Mouse (Mus musculus): ENCODE measurements at regions not wholly inside any gene's neighbourhood (a gene's known extent, or its start where the extent isn't known, plus 50 kb on each side); places are given as distances from the start of the nearest gene placed in this dataset.
A peak's percentile ranks its signal among the peaks of the same experiment; 100 is the strongest.

DNA sequence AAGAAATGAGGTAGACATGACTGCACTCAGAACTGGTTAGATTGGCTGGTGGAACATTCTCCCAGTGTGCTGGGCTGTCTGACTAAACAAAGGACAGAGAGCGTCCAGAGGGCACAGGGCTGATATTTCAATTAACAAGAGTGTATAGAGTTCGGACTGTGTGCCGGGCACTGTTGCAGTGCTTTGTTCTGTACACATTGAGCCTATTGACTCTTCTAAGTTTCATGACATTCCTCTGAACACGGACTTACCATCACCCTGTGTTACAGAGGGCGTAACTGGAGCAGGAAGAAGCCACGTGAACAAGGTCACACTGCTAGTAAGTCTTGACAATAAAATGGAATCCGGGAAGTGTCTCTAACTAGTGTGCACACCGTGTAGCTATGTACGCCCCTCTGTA is 92.1 kb upstream of the Barx2 start:
- DNase-seq (ENCODE audit: low read depth, low spot score) = no peak

DNA sequence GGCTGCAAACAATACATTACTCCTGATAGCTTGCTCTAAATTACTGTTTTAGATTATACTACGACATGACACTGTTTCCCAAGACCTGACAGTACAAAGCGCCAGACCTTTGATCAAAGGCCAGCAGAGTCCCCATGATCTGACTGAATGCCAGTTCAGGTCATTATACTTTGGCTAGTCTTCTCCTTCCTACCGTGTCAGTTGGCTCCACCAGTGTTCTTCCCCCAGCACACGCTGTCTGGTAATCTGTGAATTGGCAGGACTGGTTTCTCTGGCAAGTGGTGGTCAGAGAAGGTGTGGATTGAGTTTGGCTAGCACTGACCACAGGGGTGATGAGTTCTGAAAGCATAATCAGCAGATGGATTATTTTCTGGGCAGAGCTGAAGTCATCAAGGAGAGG is 93.1 kb upstream of the Barx2 start:
- no peak for DNase-seq (ENCODE audit: low read depth, low spot score)

DNA sequence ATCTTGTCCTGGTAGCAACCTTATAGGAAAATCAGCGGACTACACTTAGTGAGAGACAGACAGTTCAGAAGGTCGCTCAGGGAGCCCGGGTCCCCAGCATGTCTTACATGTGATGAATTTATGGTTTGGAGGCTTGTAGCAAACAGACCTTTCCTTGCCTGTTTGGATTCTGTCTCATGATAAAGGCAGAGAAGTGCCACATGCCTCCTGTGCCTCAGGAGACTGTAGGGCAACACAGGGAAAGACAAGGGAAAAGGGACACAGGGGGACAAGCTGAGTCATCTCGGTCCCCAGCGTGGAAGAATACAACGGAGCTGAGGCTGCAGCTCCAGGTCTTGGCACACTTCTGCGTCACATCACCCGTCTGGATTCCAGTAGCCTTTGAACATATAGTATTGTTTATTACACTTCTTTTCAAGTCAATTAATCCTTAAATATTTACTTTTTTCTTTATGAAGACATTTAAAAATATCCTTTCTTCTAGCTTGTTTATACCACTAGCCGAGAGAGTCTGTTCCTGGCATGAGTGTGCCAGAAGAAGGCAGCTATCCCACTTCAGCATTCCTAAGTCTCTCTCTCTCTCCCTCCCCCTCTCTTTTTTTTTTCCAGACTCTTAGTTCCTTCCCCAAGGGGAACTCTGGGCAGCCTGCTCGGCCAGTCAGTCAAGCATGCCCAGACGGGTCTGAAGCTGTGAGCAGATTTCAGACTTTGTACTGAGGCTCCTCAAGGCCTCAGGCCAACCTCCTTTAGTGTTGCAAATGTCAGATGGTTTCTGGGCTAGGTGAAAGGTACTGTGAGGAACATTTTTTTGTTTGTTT is 97.9 kb upstream of the Barx2 start:
- DNase-seq (ENCODE audit: low read depth, low spot score) = no peak

DNA sequence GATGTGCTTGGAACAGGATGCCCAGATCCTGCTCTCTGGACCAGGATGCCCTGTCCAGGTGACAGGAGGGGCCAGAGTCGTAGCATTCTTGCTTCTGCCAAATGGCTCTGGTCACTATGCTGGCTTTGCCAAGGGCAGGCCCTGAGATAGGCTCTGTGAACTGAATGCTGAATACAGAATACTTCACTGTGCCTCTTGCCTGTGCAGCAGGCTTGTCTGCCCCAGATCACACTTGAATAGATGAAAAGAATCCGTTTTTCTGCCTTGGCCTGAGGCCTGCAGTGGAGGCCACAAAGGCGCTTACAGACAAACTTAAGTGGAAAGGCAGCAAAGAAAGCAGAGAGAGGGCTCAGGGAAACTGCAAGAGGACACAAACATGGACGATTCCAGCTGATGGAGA is 99.7 kb upstream of the Arhgap32 start:
- peak; percentile 55 for DNase-seq (ENCODE audit: low read depth, low spot score)

DNA sequence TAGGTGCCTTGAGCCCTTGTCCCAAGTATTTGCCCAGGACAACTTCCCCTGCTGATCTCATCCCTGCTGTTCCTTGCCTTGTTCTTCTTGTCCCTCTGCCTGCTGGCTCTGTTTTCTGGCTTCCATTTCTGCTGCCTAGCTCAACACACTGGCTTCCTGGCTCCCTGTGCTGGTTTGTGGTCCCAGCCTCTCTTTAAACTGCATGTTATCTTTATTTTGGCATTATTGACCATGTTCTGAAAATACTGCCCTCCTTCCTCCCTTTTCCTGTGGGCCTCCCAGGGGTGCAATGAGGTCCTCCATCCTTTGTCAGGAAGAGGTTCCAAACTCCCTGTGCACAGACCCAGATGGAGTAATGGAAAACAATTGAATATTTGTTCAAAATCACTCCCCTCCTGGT is 97.9 kb upstream of the Arhgap32 start:
- no peak for DNase-seq (ENCODE audit: low read depth, low spot score)

DNA sequence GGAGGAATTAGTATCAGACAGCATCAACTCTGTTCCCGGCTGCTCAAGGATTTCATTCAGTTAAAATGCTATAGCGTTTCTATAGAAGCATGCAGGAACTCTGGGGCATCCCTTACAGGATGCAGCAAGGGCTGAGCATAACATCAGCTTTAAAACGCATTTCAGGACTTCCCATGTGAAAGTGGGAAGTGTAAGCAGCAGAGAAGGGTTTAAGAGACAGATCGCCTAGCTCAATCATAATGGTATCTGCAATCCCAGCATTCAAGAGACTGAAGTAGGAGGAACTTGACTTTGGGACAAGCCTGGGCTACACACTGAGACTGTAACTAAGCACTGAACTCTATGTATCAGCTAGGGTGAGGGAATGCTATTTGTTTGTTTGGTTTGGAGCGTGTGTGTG is 96.2 kb upstream of the Arhgap32 start:
- DNase-seq (ENCODE audit: low read depth, low spot score) = no peak

DNA sequence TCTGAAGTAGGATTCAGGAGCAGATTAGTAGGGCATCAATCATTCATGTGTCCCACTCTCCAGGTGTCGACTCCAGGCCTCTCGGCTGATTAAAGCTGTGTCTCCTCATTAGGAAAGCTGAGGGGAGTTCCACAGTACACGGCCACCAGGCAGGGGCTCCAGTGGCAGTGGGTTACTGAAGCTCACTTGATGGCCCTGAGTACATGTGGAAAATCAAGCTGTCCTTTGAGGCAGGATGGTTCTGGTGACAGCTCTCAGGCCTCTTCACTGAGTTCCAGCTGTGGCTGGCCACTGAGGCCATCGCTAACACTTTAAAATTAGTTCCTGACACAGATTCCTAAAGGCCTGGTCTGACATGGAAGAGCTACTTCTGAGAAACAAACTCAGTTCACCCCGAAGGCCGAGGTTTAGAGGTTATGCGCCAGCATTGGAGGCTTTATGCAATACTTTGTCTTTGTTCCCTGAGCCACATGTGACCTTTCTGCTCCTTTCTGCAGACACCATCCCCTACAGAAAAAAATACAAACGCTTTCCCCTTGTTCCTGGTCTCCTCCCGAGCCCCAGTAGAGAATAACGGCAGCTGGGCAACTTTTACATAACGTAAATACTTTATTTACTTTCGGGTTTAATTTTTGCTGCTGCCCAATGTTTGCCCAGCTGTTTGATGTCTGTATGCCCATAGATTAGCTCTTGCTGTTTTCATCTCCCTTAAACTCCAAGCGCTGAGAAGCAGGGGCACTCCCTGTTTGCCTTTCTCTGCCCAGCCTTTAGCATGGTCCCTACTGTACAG is 94.8 kb upstream of the Arhgap32 start:
- no peak for DNase-seq (ENCODE audit: low read depth, low spot score)

DNA sequence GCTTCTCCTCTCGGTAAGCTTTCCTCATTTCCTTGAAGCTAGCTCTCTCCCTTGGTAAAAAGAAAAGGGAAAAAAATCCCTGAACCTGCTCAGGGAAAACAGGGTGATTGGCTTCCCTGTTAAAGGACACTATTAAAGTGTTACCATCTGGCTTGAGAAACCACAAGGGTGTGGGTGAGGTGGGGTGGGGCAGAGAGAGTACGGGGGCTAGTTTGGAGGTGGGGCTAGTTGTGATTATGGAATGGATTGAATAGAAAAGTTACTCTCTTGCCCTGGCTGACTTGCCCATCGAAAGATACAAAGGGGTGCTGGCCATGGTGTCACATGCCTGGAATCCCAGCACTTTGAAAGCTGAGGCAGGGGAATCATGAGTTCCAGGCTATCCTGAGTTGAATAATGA is 94.2 kb upstream of the Arhgap32 start:
- DNase-seq (ENCODE audit: low read depth, low spot score) = no peak

DNA sequence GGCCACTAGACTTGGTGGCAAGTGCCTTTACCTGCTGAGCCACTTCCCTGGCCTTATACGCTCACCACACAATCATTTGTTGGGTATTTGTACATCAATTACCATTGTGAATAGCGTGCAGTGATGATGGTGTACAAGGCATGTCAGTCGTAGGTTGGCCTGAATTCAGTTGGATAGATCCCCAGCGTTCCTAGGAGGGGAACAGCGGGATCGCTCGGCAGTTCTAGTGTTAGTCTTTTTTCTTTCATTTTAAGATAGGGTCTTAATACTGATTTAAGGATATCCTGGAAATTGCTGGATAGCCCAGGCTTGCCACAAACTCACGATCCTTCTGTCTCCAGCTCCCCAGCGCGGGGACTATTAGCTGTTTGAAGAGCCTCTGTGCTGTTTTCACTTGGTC is 92.9 kb upstream of the Arhgap32 start:
- DNase-seq (ENCODE audit: low read depth, low spot score) = no peak

DNA sequence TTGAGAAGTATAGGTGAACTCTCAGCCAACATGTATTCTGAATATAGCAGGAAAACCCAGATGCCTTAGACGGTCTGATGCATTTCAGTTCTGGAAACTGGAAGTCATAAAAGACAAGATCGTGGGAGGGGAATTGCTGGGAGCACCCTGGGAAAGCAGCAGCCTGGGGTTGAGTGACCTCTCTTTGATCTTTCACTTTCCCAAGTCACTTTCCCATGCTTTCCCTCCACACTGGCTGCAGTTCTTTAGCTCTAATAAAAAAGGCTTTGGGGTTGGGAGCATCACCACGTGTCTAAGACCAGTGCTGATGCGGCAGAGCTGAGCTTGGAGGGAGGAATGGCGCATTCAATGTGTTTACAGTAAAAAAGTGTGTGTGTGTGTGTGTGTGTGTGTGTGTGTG is 91.2 kb upstream of the Arhgap32 start:
- no peak for DNase-seq (ENCODE audit: low read depth, low spot score)

DNA sequence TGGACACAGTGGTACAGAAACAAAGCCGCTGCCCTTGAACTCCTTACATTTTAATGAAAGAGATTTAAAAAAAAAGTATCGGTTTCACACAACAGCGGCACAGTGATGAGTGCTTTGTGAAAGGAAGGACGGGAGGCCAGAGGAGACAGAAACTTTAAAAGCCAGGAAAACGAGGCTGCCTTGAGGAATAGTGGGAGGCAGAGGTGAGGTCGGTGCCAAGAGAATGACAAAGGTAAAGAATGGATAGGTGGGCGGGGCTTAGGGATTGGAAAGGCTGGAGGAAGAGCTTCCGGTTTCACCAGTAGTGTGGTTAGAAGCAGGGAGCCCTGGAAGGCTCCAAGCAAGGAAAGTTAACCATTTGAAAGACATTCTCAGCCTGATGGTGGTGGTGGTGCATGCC is 88.0 kb upstream of the Arhgap32 start:
- no peak for DNase-seq (ENCODE audit: low read depth, low spot score)

DNA sequence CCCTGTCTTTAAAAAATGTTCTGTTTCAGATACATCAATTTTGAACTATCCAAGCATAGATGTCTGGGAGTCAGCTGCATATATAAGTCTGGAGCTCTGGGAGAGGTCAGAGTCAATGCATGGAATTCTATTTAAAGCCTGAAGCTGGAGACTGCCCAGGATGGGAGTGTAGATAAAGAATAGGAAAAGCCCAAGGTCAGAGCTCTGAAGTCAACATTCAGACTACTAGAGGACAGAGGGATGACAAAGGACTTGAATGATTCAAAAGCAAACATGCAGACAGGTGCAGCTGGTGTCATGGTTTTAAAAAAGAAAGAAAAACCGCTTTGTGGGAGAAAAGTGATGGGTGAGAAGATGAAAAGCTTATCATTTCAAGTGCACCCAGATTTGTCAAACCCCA is 86.9 kb upstream of the Arhgap32 start:
- DNase-seq (ENCODE audit: low read depth, low spot score) = no peak

DNA sequence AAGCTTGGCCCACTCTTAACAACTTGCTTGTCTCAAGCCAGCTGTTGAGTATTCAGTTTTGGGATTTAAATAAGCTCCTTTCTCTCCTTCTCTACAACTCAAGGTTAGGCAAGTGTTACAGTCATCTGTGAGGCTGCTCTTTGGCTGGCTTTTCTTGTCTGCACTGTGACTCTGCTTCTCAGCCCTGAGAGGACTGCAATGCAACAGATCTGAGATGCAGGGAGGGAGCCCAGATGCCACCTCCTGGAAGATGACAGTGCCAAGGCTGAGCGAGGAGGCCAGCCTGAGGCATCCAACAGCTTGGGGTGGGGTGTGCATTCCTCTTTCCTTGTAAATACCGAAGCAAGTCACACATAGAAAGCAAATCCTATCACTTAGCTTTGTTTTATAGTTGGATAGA is 86.2 kb upstream of the Arhgap32 start:
- no peak for DNase-seq (ENCODE audit: low read depth, low spot score)

DNA sequence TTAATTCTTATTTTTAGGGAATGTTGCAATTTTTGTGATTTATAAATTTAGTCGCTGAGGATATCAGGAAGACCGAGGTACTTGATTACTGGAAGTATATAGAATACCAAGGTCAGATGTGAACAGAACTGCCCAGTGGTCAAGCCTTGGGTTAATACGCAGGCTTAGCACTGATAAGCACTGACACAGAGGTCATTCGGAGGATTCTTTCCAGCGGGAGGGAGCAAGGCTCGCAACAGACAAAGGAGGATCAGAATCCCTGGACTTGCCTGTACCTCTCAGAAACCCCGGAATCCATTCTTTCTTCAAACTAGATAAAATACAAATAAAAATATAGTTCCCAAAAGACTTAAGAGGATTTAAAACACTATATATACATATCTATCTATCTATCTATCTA is 85.7 kb upstream of the Arhgap32 start:
- no peak for DNase-seq (ENCODE audit: low read depth, low spot score)

DNA sequence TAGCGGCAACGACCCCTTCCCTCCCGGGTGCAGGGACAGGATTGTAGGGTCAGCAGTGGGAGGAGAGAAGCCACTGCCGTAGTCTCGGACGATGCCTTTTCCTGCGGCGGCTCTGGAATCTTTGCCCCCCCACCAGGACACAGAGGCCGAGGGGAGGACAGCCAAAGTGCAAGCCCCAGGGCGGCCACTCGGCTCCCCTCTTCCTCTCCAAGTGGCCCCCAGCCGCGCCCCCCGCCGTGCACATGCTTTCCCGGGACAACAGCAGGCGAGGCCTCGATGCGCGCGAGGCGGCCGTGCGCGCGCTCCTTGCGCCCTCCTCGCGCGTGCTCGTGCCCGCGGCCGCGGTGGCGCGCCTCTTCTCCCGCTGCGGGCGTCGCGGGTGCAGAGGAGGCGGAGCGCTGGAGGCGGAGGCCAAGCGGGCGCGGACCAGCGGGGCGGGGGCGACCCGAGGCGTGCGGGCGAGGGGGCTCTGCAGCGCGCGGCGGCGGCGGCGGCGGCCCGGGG is 83.9 kb upstream of the Arhgap32 start:
- DNase-seq (ENCODE audit: low read depth, low spot score) = peak; percentile 43

DNA sequence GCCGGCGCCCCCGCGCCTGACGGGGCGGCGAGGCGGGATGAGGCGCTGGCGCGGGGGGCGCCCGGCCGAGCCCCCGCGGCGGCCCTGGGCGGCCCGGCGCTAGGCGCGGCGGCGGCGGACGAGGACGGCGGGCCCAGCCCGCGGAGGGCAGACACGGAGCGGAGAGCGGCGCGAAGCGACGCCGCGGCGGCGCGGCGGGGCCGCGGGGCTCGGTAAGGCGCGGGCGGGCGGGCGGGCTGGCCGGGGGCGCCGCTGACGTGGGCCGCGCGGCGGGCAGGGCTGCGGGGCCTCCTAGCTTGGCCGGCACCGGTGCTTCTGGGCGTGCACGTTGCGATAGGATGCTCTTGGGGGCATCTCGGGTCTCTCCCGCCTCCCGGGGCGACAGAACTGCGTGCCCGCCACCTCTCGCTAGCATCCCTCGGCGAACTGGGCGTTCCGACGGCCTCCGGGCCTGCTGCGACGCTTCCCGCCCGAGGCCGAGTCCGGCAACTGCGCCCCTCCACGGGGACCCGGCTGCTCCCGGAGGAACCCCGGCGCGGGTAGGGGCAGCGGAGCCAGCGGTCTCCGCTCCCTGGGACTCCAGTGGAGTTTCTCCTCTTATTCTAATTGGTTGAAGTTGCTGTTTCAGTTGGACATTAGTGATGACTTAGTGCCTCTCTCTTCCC is 83.3 kb upstream of the Arhgap32 start:
- no peak for DNase-seq (ENCODE audit: low read depth, low spot score)

DNA sequence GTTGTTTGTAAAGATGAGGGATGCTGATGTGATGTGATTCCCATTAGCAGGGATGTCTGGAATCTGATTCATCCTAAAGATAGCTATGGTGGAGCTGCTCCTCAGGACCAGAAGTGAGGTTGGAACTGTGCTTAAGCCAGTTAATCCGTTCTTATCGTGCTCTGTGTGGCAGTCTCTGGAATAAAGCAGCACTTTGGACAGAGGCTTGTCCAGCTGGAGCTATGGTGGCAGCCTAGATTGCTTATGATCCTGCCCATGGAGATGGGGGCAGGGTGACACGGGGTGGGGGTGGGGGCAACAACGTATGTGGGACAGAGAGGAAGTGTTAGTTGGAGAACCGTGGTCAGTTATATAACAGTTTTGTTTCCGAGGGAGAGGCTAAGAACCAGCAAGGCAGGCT is 82.0 kb upstream of the Arhgap32 start:
- no peak for DNase-seq (ENCODE audit: low read depth, low spot score)

DNA sequence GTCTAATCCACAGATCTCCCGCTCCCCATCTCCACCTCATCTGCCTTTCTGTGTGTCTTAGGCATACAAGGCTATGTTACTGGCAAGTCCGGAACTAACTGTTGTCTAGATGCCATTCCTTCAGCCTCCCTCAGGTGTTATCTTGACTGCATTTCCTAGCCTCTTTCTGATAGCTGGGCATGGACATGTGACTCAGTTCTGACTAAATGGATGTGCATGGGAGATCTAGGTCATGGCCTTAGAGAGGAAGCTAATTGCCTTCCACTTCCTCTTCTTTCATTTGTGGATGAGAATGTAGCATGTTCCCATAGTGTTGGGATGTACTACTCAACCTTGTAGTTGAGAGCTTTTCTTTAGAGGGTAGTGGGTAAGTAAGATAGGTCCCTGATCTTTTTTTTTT is 75.9 kb upstream of the Arhgap32 start:
- DNase-seq (ENCODE audit: low read depth, low spot score) = no peak

DNA sequence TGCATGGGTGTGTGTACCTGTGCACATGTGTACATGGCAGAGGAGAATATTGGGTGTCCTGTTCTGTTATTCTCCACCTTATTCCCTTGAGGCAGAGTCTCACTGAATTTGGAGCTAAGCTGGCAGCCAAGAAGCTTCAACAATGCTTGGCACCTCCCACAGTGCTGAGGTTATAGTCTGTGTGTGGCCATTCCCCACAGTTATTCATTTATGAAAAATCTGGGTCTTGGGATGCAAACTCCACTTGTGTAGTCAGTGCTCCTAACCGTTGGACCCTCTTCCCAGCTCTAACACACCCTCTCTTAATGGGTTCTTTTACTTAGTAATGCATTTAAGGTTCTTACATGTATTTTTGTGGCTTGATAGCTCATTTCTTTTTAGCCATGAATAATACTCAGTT is 72.6 kb upstream of the Arhgap32 start:
- DNase-seq (ENCODE audit: low read depth, low spot score) = no peak

DNA sequence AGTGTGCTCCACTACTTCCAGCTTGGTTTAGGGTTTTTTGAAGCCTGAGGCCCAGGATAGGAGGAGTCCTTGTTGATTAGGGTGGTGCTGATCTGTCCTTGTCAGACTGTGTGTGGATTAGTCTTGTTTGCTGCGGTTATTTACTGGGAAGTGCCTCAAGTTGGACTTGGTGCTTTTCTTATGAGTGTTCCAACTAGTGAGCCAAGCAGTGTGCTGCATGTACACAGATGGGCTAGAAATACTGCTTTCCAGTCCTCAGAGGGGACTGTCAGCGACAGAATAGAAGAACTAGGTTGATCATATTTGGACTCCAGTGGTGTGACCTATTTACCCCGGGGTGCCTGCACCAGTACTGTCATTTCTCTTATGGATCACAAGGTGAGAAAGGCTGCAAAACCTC is 69.1 kb upstream of the Arhgap32 start:
- DNase-seq (ENCODE audit: low read depth, low spot score) = no peak

DNA sequence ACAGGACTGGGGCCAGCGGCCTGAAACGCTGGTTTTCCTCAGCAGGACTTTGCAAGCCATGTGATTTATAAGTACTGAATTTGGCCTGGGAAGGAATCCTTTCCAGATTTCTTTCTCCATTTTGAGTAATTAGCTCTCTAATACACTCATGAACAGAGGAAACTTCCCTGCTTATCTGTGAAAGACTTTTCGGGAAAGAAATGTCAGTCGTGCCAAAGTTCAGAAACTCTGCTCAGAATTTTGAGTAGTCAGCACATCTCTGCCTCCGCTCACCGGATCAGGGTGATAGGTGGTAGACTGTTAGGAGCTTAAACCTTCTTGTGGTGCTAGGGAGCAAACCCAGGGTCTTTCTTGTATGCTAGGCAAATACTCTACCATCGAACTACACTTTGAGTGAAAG is 67.0 kb upstream of the Arhgap32 start:
- no peak for DNase-seq (ENCODE audit: low read depth, low spot score)

DNA sequence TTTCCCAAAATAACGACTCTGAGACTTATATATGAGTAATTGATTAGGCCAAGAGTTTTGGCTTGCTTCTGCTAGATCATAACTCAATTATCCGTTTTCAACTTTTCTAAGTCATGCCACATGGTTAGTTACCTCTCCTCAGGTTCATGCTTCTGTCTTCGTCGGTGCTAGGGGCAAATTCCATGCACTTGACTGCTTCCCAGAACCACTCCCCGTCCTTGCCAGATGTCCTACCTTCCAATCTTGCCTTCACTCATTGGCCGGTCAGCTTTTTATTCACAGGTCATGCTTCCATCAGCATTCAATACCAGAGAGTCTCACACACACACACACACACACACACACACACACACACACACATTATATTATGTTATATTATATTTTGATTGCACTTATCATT is 66.4 kb upstream of the Arhgap32 start:
- no peak for DNase-seq (ENCODE audit: low read depth, low spot score)
